Mouse (Mus musculus): ENCODE measurements around the gene Dctn1. TPM values are rescaled to one million over a fixed set of nuclear protein-coding genes. Genes with fewer than 3 reads are reported as not detected.

Dctn1 gene
- total and polyA plus RNA-seq, 3 experiments, result 84.2 to 141 (median 125) TPM

GRCm38 (mm10) chr6:83138056-83138455 is 27.7 kb upstream of the Dctn1 start:
- WGBS, result 5% methylated on average over 11 of the region's 11 CpGs

GRCm38 (mm10) chr6:83140044-83140443 is 25.7 kb upstream of the Dctn1 start:
- Histone ChIP-seq H3K36me3 (ENCODE audit: control insufficient read depth, insufficient read depth, low read length) (no peaks in the 10 kb centered on the region), H3K27ac (no peak overlapping the region), H3K27me3 (ENCODE audit: control insufficient read depth, insufficient read depth, low read length) (no peaks in the 10 kb centered on the region), H3K9ac (ENCODE audit: low read depth, low read length) (no peak overlapping the region), H3K4me3 (no peak overlapping the region), H3K79me2 (replicated peaks; ENCODE audit: control insufficient read depth, insufficient read depth, low read length) (no peaks in the 10 kb centered on the region), H3K4me1 (ENCODE audit: control insufficient read depth, insufficient read depth, low read length) (peaks cover 7% of the 10 kb centered on the region; the same call in 1 of the 2 replicates)
- no peak for TF ChIP-seq CTCF (IDR thresholded peaks at IDR 0.05)
- TF ChIP-seq EP300 (IDR thresholded peaks at IDR 0.05; ENCODE audit: insufficient read depth, low read depth, low read length), result no peak
- no peak for TF ChIP-seq POLR2A (IDR thresholded peaks at IDR 0.05; ENCODE audit: insufficient read depth, low read depth, low read length)
- WGBS, result 86% methylated on average over 8 of the region's 8 CpGs
- intact Hi-C loops (cut with DNase I), result loop anchor here (2.0 kb wide), 1 partner anchor 19 kb away; no protein-coding TSS in a partner anchor
- DNase-seq, result no peak

More at GRCm38 (mm10) chr6:83138056-83138455, 27.7 kb upstream of the Dctn1 start:
- Histone ChIP-seq H3K4me3 (peak overlapping the region; percentile 63), H3K36me3 (ENCODE audit: control insufficient read depth, insufficient read depth, low read length) (no peaks in the 10 kb centered on the region), H3K9ac (ENCODE audit: low read depth, low read length) (peak overlapping the region; percentile 79), H3K79me2 (replicated peaks; ENCODE audit: control insufficient read depth, insufficient read depth, low read length) (no peaks in the 10 kb centered on the region), H3K27me3 (ENCODE audit: control insufficient read depth, insufficient read depth, low read length) (no peaks in the 10 kb centered on the region), H3K27ac (peak overlapping the region; percentile 89), H3K4me1 (ENCODE audit: control insufficient read depth, insufficient read depth, low read length) (peaks cover 7% of the 10 kb centered on the region; the same call in 1 of the 2 replicates)
- TF ChIP-seq EP300 (IDR thresholded peaks at IDR 0.05; ENCODE audit: insufficient read depth, low read depth, low read length), result no peak
- TF ChIP-seq POLR2A (IDR thresholded peaks at IDR 0.05; ENCODE audit: insufficient read depth, low read depth, low read length), result no peak
- TF ChIP-seq CTCF (IDR thresholded peaks at IDR 0.05), result no peak
- peak in 1 of 2 experiments; percentile 43 for DNase-seq
- intact Hi-C loops (cut with DNase I), result no loop called here

GRCm38 (mm10) chr6:83141636-83142035 is 24.1 kb upstream of the Dctn1 start:
- peak overlapping the region; percentile 49; the same call in 1 of the 2 replicates for H3K27ac ChIP-seq
- no peak for TF ChIP-seq CTCF (IDR thresholded peaks at IDR 0.05)
- TF ChIP-seq POLR2A (IDR thresholded peaks at IDR 0.05; ENCODE audit: insufficient read depth, low read depth, low read length), result 0 out of 2 replicates have a peak, but pooled peaks have one; percentile 16
- no peak overlapping the region for H3K9ac ChIP-seq (ENCODE audit: low read depth, low read length)
- H3K4me1 ChIP-seq (ENCODE audit: control insufficient read depth, insufficient read depth, low read length), result peaks cover 2% of the 10 kb centered on the region; the same call in 1 of the 2 replicates
- H3K36me3 ChIP-seq (ENCODE audit: control insufficient read depth, insufficient read depth, low read length), result no peaks in the 10 kb centered on the region
- no peak for DNase-seq
- peak overlapping the region; percentile 47; the same call in 1 of the 2 replicates for H3K4me3 ChIP-seq
- 40% methylated on average over 4 of the region's 4 CpGs for WGBS
- no peaks in the 10 kb centered on the region for H3K27me3 ChIP-seq (ENCODE audit: control insufficient read depth, insufficient read depth, low read length)
- intact Hi-C loops (cut with DNase I), result loop anchor here (2.0 kb wide), 1 partner anchor 17 kb away; no protein-coding TSS in a partner anchor
- H3K79me2 ChIP-seq (replicated peaks; ENCODE audit: control insufficient read depth, insufficient read depth, low read length), result no peaks in the 10 kb centered on the region

GRCm38 (mm10) chr6:83142211-83142731 is 23.4 kb upstream of the Dctn1 start:
- Histone ChIP-seq H3K27ac (peak overlapping the region; percentile 49), H3K79me2 (replicated peaks; ENCODE audit: control insufficient read depth, insufficient read depth, low read length) (no peaks in the 10 kb centered on the region), H3K4me1 (ENCODE audit: control insufficient read depth, insufficient read depth, low read length) (peaks cover 2% of the 10 kb centered on the region; the same call in 1 of the 2 replicates), H3K4me3 (peak overlapping the region; percentile 47), H3K36me3 (ENCODE audit: control insufficient read depth, insufficient read depth, low read length) (no peaks in the 10 kb centered on the region), H3K27me3 (ENCODE audit: control insufficient read depth, insufficient read depth, low read length) (no peaks in the 10 kb centered on the region), H3K9ac (ENCODE audit: low read depth, low read length) (peak overlapping the region; percentile 50; the same call in 1 of the 2 replicates)
- WGBS, result 6% methylated on average over 41 of the region's 41 CpGs
- DNase-seq, result peak; percentile 38 to 50
- TF ChIP-seq EP300 (IDR thresholded peaks at IDR 0.05; ENCODE audit: insufficient read depth, low read depth, low read length), result no peak
- TF ChIP-seq POLR2A (IDR thresholded peaks at IDR 0.05; ENCODE audit: insufficient read depth, low read depth, low read length), result peak; percentile 48
- TF ChIP-seq CTCF (IDR thresholded peaks at IDR 0.05), result no peak
- intact Hi-C loops (cut with DNase I), result no loop called here

GRCm38 (mm10) chr6:83142886-83143285 is 22.8 kb upstream of the Dctn1 start:
- intact Hi-C loops (cut with DNase I), result no loop called here
- no peak for DNase-seq
- H3K36me3 ChIP-seq (ENCODE audit: control insufficient read depth, insufficient read depth, low read length), result no peaks in the 10 kb centered on the region
- H3K79me2 ChIP-seq (replicated peaks; ENCODE audit: control insufficient read depth, insufficient read depth, low read length), result no peaks in the 10 kb centered on the region
- TF ChIP-seq POLR2A (IDR thresholded peaks at IDR 0.05; ENCODE audit: insufficient read depth, low read depth, low read length) (no peak), CTCF (IDR thresholded peaks at IDR 0.05) (no peak), EP300 (IDR thresholded peaks at IDR 0.05; ENCODE audit: insufficient read depth, low read depth, low read length) (no peak)
- WGBS, result 77% methylated on average over 11 of the region's 11 CpGs
- H3K4me3 ChIP-seq, result no peak overlapping the region
- no peak overlapping the region for H3K9ac ChIP-seq (ENCODE audit: low read depth, low read length)
- H3K27ac ChIP-seq, result no peak overlapping the region; the same call in 1 of the 2 replicates
- peaks cover 2% of the 10 kb centered on the region; the same call in 1 of the 2 replicates for H3K4me1 ChIP-seq (ENCODE audit: control insufficient read depth, insufficient read depth, low read length)
- no peaks in the 10 kb centered on the region for H3K27me3 ChIP-seq (ENCODE audit: control insufficient read depth, insufficient read depth, low read length)

GRCm38 (mm10) chr6:83145209-83145608 is 20.5 kb upstream of the Dctn1 start:
- no peaks in the 10 kb centered on the region for H3K36me3 ChIP-seq (ENCODE audit: control insufficient read depth, insufficient read depth, low read length)
- H3K4me3 ChIP-seq, result no peak overlapping the region
- intact Hi-C loops (cut with DNase I), result no loop called here
- H3K79me2 ChIP-seq (replicated peaks; ENCODE audit: control insufficient read depth, insufficient read depth, low read length), result no peaks in the 10 kb centered on the region
- DNase-seq, result no peak
- no peak overlapping the region for H3K9ac ChIP-seq (ENCODE audit: low read depth, low read length)
- no peak for TF ChIP-seq POLR2A (IDR thresholded peaks at IDR 0.05; ENCODE audit: insufficient read depth, low read depth, low read length)
- no peak for TF ChIP-seq EP300 (IDR thresholded peaks at IDR 0.05; ENCODE audit: insufficient read depth, low read depth, low read length)
- TF ChIP-seq CTCF (IDR thresholded peaks at IDR 0.05), result no peak
- WGBS, result 22% methylated on average over 2 of the region's 2 CpGs
- H3K27ac ChIP-seq, result no peak overlapping the region
- H3K4me1 ChIP-seq (ENCODE audit: control insufficient read depth, insufficient read depth, low read length), result 0 out of 2 replicates have a peak, but pooled peaks cover 2% of the 10 kb centered on the region
- H3K27me3 ChIP-seq (ENCODE audit: control insufficient read depth, insufficient read depth, low read length), result no peaks in the 10 kb centered on the region

All from heart, adult 2 months (tissue).